Mouse (Mus musculus) ovary, postnatal 36 days (tissue): ENCODE measurements around the gene Rtf2.

Experiments
- DNase-seq: peaks from one replicate; pipeline ENCODE4 v3.0.0; 2022; ENCODE audit warnings: low spot score, mixed read lengths

The Rtf2 gene

GRCm38 (mm10) chr2:172483766-172484413 is 43.5 kb downstream of the Rtf2 start:
- no peak for DNase-seq

GRCm38 (mm10) chr2:172484696-172485370 is 44.5 kb downstream of the Rtf2 start:
- no peak for DNase-seq

GRCm38 (mm10) chr2:172496736-172497345 is 56.5 kb downstream of the Rtf2 start:
- no peak for DNase-seq

- no peak for DNase-seq
These were observed 58.5 kb downstream of the Rtf2 start for GRCm38 (mm10) chr2:172498823-172499222.

- no peak for DNase-seq
These were observed 60.5 kb downstream of the Rtf2 start for GRCm38 (mm10) chr2:172500752-172501316.

- no peak for DNase-seq
These were observed 61.0 kb downstream of the Rtf2 start for GRCm38 (mm10) chr2:172501341-172501740.

GRCm38 (mm10) chr2:172502168-172502567 is 61.8 kb downstream of the Rtf2 start:
- no peak for DNase-seq

- no peak for DNase-seq
These were observed 65.8 kb downstream of the Rtf2 start for GRCm38 (mm10) chr2:172506121-172506520.

GRCm38 (mm10) chr2:172510056-172510712 is 69.8 kb downstream of the Rtf2 start:
- no peak for DNase-seq

GRCm38 (mm10) chr2:172510899-172511298 is 70.5 kb downstream of the Rtf2 start:
- DNase-seq, result no peak

- DNase-seq, result no peak
These were observed 76.1 kb downstream of the Rtf2 start for GRCm38 (mm10) chr2:172516407-172516992.
